In genomic region chr17:6702625-6703221, GRCm38 (mm10) we compare ENCODE assay signal across 9 mouse cellular contexts. TPM values are rescaled to one million over a fixed set of nuclear protein-coding genes. Genes with fewer than 3 reads are reported as not detected.
DNase-seq lines count a peak whose midpoint lies in the region; ATAC-seq and TF ChIP-seq lines count a peak whose summit lies in the region.
"Not testable (repeated sequence)": the region's sequence is repeated elsewhere in the genome, so short reads cannot be mapped to it uniquely, and the experiment has no call there.
"Had no signal": no experiment of that assay in that cellular context is flagged by ENCODE, and none has a peak within 500 bp of the region (broad histone marks: within the 10 kb centered on the region; RNA-seq: fewer than 3 reads in every experiment).

No protein-coding gene starts in this region.

- ATAC-seq in forebrain, embryonic 13.5 days, result peak; percentile 58
- ATAC-seq in forebrain, postnatal 0 days, result peak; percentile 34
- ATAC-seq in heart, embryonic 15.5 days (replicated peaks; ENCODE audit: insufficient number of reproducible peaks, insufficient read depth, low FRiP score, low read depth), result 0 out of 2 replicates have a peak, but pooled peaks have one; percentile 43
- ATAC-seq in hindbrain, embryonic 13.5 days (ENCODE audit: low FRiP score), result 0 out of 2 replicates have a peak, but pooled peaks have one; percentile 21
- ATAC-seq in lung, embryonic 16.5 days (ENCODE audit: low read depth), result peak; percentile 23; the same call in 1 of the 2 replicates
- peak; percentile 21; the same call in 1 of the 2 replicates for ATAC-seq in neural tube, embryonic 11.5 days (ENCODE audit: insufficient read depth, low FRiP score, low TSS enrichment)

- H3K27me3 ChIP-seq in forebrain, embryonic 13.5 days; forebrain, postnatal 0 days (ENCODE audit: insufficient read depth, low read length); heart, embryonic 15.5 days; hindbrain, embryonic 13.5 days; lung, embryonic 16.5 days (ENCODE audit: control insufficient read depth, insufficient read depth, low read depth, low read length); neural tube, embryonic 11.5 days (ENCODE audit: control insufficient read depth, insufficient read depth, low read length): not testable (repeated sequence)

- not testable (repeated sequence) for TF ChIP-seq CTCF in forebrain, postnatal 0 days (IDR thresholded peaks at IDR 0.05; ENCODE audit: low read depth)

- not testable (repeated sequence) for H3K27ac ChIP-seq in forebrain, embryonic 13.5 days; forebrain, postnatal 0 days (ENCODE audit: low read depth, low read length); heart, embryonic 15.5 days; hindbrain, embryonic 13.5 days; lung, embryonic 16.5 days (ENCODE audit: low read length); neural tube, embryonic 11.5 days (ENCODE audit: low read depth, low read length)

- not testable (repeated sequence) for H3K9me3 ChIP-seq in forebrain, embryonic 13.5 days (replicated peaks); forebrain, postnatal 0 days (ENCODE audit: low read length); heart, embryonic 15.5 days (replicated peaks); hindbrain, embryonic 13.5 days; lung, embryonic 16.5 days (ENCODE audit: control insufficient read depth, low read length); neural tube, embryonic 11.5 days (ENCODE audit: control insufficient read depth, low read length)

- not testable (repeated sequence) for H3K9ac ChIP-seq in forebrain, embryonic 13.5 days; forebrain, postnatal 0 days; heart, embryonic 15.5 days; hindbrain, embryonic 13.5 days; lung, embryonic 16.5 days (ENCODE audit: low read length); neural tube, embryonic 11.5 days (ENCODE audit: low read length)

- H3K36me3 ChIP-seq in forebrain, embryonic 13.5 days (ENCODE audit: poor library complexity, severe bottlenecking); forebrain, postnatal 0 days (ENCODE audit: insufficient read depth); heart, embryonic 15.5 days; hindbrain, embryonic 13.5 days; lung, embryonic 16.5 days (ENCODE audit: control insufficient read depth, insufficient read depth, low read length); neural tube, embryonic 11.5 days (ENCODE audit: control insufficient read depth, insufficient read depth, low read length): not testable (repeated sequence)

- not testable (repeated sequence) for H3K4me3 ChIP-seq in forebrain, embryonic 13.5 days; forebrain, postnatal 0 days (ENCODE audit: low read depth, low read length); heart, embryonic 15.5 days; hindbrain, embryonic 13.5 days; lung, embryonic 16.5 days (ENCODE audit: low read length); neural tube, embryonic 11.5 days (ENCODE audit: low read depth, low read length)

- WGBS in forebrain, embryonic 13.5 days, result 44% methylated on average over 2 of the region's 8 CpGs
- WGBS in forebrain, postnatal 0 days, result 34% methylated on average over 2 of the region's 8 CpGs
- 18% methylated on average over 2 of the region's 8 CpGs for WGBS in heart, embryonic 15.5 days
- 28% methylated on average over 2 of the region's 8 CpGs for WGBS in hindbrain, embryonic 13.5 days
- WGBS in lung, embryonic 16.5 days, result 37% methylated on average over 2 of the region's 8 CpGs
- WGBS in neural tube, embryonic 11.5 days, result 68% methylated on average over 2 of the region's 8 CpGs

- DNase-seq in cerebellum, postnatal 10 days, result peak; percentile 36 to 60
- DNase-seq in forebrain, postnatal 0 days; neural tube, embryonic 11.5 days (ENCODE audit: low spot score): not testable (repeated sequence)
- peak; percentile 36 for DNase-seq in kidney, adult 11 months

- H3K4me1 ChIP-seq in forebrain, embryonic 13.5 days; forebrain, postnatal 0 days (ENCODE audit: insufficient read depth); heart, embryonic 15.5 days (replicated peaks); hindbrain, embryonic 13.5 days (replicated peaks); lung, embryonic 16.5 days (replicated peaks; ENCODE audit: control insufficient read depth, insufficient read depth, low read length); neural tube, embryonic 11.5 days (ENCODE audit: control insufficient read depth, insufficient read depth, low read length): not testable (repeated sequence)

- not testable (repeated sequence) for H3K4me2 ChIP-seq in forebrain, embryonic 13.5 days; forebrain, postnatal 0 days (ENCODE audit: low read depth); heart, embryonic 15.5 days; hindbrain, embryonic 13.5 days; lung, embryonic 16.5 days (ENCODE audit: low read depth, low read length); neural tube, embryonic 11.5 days (ENCODE audit: low read depth)

RNA-seq across cellular contexts. Expression of gene Sytl3, which starts 43.8 kb away (rescaled TPM):
- 0.35 and 0.43 TPM in 2 replicates for polyA plus RNA-seq in forebrain, embryonic 13.5 days (2015; fragmentation: Nextera tagmentation; extraction: Ambion mirVana)
- 0.81 TPM in 1 of 2 replicates, not detected in the other for total RNA-seq in forebrain, postnatal 0 days (2014; rRNA removed)
- polyA plus RNA-seq in forebrain, postnatal 0 days (2015; fragmentation: Nextera tagmentation; extraction: Ambion mirVana), result 0.21 and 0.47 TPM in 2 replicates
- polyA plus RNA-seq in heart, embryonic 15.5 days (2015; fragmentation: Nextera tagmentation; extraction: Ambion mirVana), result 0.30 and 3.1 TPM in 2 replicates
- polyA plus RNA-seq in hindbrain, embryonic 13.5 days (2015; fragmentation: Nextera tagmentation; extraction: Ambion mirVana), result 0.40 and 0.78 TPM in 2 replicates
- polyA plus RNA-seq in lung, embryonic 16.5 days (2015; fragmentation: Nextera tagmentation; extraction: Ambion mirVana), result 0.90 and 1.2 TPM in 2 replicates
- polyA plus RNA-seq in neural tube, embryonic 11.5 days (2014; fragmentation: Nextera tagmentation; extraction: Ambion mirVana), result 0.16 TPM in 1 of 2 replicates, not detected in the other
- polyA plus RNA-seq: G1E had no signal

RNA-seq across cellular contexts. Expression of gene Dynlt1f, which starts 47.0 kb away (rescaled TPM):
- polyA plus RNA-seq in forebrain, embryonic 13.5 days (2015; fragmentation: Nextera tagmentation; extraction: Ambion mirVana), result 317 and 334 TPM in 2 replicates
- total RNA-seq in forebrain, postnatal 0 days (2014; rRNA removed), result 91.6 and 111 TPM in 2 replicates
- polyA plus RNA-seq in forebrain, postnatal 0 days (2015; fragmentation: Nextera tagmentation; extraction: Ambion mirVana), result 244 and 265 TPM in 2 replicates
- polyA plus RNA-seq in heart, embryonic 15.5 days (2015; fragmentation: Nextera tagmentation; extraction: Ambion mirVana), result 171 and 185 TPM in 2 replicates
- polyA plus RNA-seq in hindbrain, embryonic 13.5 days (2015; fragmentation: Nextera tagmentation; extraction: Ambion mirVana), result 338 and 340 TPM in 2 replicates
- polyA plus RNA-seq in lung, embryonic 16.5 days (2015; fragmentation: Nextera tagmentation; extraction: Ambion mirVana), result 258 and 269 TPM in 2 replicates
- 329 and 335 TPM in 2 replicates for polyA plus RNA-seq in neural tube, embryonic 11.5 days (2014; fragmentation: Nextera tagmentation; extraction: Ambion mirVana)
